Comparison of ENCODE assay signal across 8 mouse cellular contexts in the genomic region with DNA sequence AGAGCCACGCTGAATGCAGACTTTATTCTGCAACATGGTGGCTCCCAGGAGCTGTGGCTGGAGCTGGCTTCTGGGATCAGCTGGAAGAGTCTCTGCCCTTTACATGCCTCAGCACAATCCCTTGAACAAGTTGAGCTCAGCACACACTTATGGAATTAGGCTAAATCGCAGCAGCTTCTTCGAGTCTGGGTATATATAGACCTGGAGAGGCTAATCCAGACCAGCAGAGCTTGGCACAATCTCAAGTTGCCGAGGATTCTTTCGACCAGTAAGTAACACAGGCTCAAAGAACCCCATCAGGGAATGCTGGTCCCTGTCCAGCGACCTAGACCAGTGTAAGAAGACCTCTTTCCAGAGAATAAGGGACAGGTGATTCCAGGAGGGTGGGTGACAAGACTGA. TPM values are rescaled to one million over a fixed set of nuclear protein-coding genes. Genes with fewer than 3 reads are reported as not detected.
DNase-seq lines count a peak whose midpoint lies in the region; ATAC-seq and TF ChIP-seq lines count a peak whose summit lies in the region.

No protein-coding gene starts in this region.

- H3K27ac ChIP-seq in lung, postnatal 0 days (ENCODE audit: low read length), result 0 out of 2 replicates have a peak overlapping the region, but pooled peaks have one; percentile 47
- H3K27ac ChIP-seq in limb, embryonic 10.5 days, result peak overlapping the region; percentile 38; the same call in 1 of the 2 replicates
- peak overlapping the region; percentile 1; the same call in 1 of the 2 replicates for H3K27ac ChIP-seq in stomach, embryonic 14.5 days (ENCODE audit: low read length)

- peaks cover 20% of the 10 kb centered on the region for H3K4me1 ChIP-seq in lung, postnatal 0 days (ENCODE audit: insufficient read depth, low read depth, low read length)
- peaks cover 45% of the 10 kb centered on the region for H3K4me1 ChIP-seq in limb, embryonic 10.5 days
- peaks cover 22% of the 10 kb centered on the region for H3K4me1 ChIP-seq in stomach, embryonic 14.5 days (ENCODE audit: control insufficient read depth, insufficient read depth, low read length)

- 45% methylated on average over 6 of the region's 6 CpGs for WGBS in lung, postnatal 0 days
- 74% methylated on average over 6 of the region's 6 CpGs for whole genome bisulfite sequencing in limb, embryonic 10.5 days
- WGBS in stomach, embryonic 14.5 days, result 49% methylated on average over 6 of the region's 6 CpGs

- DNase-seq in cerebellum, adult 11-12 months, result peak; percentile 67
- no peak for DNase-seq in cerebellum, postnatal 4 days (ENCODE audit: low spot score in 2 of 2)
- DNase-seq in lung, postnatal 0 days (ENCODE audit: low spot score), result no peak
- DNase-seq in lung, postnatal 25 days (ENCODE audit: low spot score), result no peak
- no peak for DNase-seq in limb, embryonic 10.5 days (ENCODE audit: low spot score)
- no peak for DNase-seq in urinary bladder, adult 2 months (ENCODE audit: low spot score)
- DNase-seq in thymus, postnatal 25 days, result no peak

- H3K27me3 ChIP-seq in lung, postnatal 0 days (replicated peaks; ENCODE audit: insufficient read depth, low read length), result no peaks in the 10 kb centered on the region
- no peaks in the 10 kb centered on the region for H3K27me3 ChIP-seq in limb, embryonic 10.5 days (ENCODE audit: low read depth, poor library complexity, severe bottlenecking)
- H3K27me3 ChIP-seq in stomach, embryonic 14.5 days (ENCODE audit: control insufficient read depth, insufficient read depth, low read length), result no peaks in the 10 kb centered on the region

- no peak overlapping the region for H3K9ac ChIP-seq in lung, postnatal 0 days (replicated peaks; ENCODE audit: low read depth)
- no peak overlapping the region for H3K9ac ChIP-seq in stomach, embryonic 14.5 days (replicated peaks; ENCODE audit: low read depth, low read length)

- H3K4me3 ChIP-seq in lung, postnatal 0 days (ENCODE audit: low read depth, low read length), result no peak overlapping the region
- no peak overlapping the region for H3K4me3 ChIP-seq in limb, embryonic 10.5 days
- no peak overlapping the region for H3K4me3 ChIP-seq in stomach, embryonic 14.5 days (ENCODE audit: low read depth, low read length)

- ATAC-seq in lung, postnatal 0 days, result no peak
- ATAC-seq in stomach, embryonic 14.5 days (ENCODE audit: insufficient number of reproducible peaks, insufficient read depth, low FRiP score, low read depth), result no peak

- no peak overlapping the region for H3K4me2 ChIP-seq in lung, postnatal 0 days (replicated peaks; ENCODE audit: low read depth, low read length)
- H3K4me2 ChIP-seq in stomach, embryonic 14.5 days (replicated peaks; ENCODE audit: low read depth, low read length), result no peak overlapping the region

- no peaks in the 10 kb centered on the region for H3K9me3 ChIP-seq in lung, postnatal 0 days (ENCODE audit: low read length)
- no peaks in the 10 kb centered on the region for H3K9me3 ChIP-seq in limb, embryonic 10.5 days (replicated peaks)
- no peaks in the 10 kb centered on the region for H3K9me3 ChIP-seq in stomach, embryonic 14.5 days (ENCODE audit: control insufficient read depth, low read depth, low read length)

- no peak for TF ChIP-seq CTCF in lung, postnatal 0 days (IDR thresholded peaks at IDR 0.05)

- TF ChIP-seq EP300 in lung, postnatal 0 days (IDR thresholded peaks at IDR 0.05), result no peak

- H3K36me3 ChIP-seq in lung, postnatal 0 days (ENCODE audit: insufficient read depth, low read length), result no peaks in the 10 kb centered on the region
- peaks cover 24% of the 10 kb centered on the region for H3K36me3 ChIP-seq in limb, embryonic 10.5 days
- peaks cover 7% of the 10 kb centered on the region; the same call in 1 of the 2 replicates for H3K36me3 ChIP-seq in stomach, embryonic 14.5 days (ENCODE audit: control insufficient read depth, insufficient read depth, low read length)

RNA-seq across cellular contexts. Expression of a gene that starts 31.8 kb away (rescaled TPM):
- 27.2 and 31.2 TPM in 2 replicates for polyA plus RNA-seq in lung, postnatal 0 days (2015; fragmentation: Nextera tagmentation; extraction: Ambion mirVana)
- polyA plus RNA-seq in limb, embryonic 10.5 days (2016; fragmentation: Nextera tagmentation; extraction: Ambion mirVana), result 32.7 and 39.1 TPM in 2 replicates
- polyA plus RNA-seq in stomach, embryonic 14.5 days (2014; fragmentation: Nextera tagmentation; extraction: Ambion mirVana), result 16.4 and 17.2 TPM in 2 replicates
- polyA plus RNA-seq in urinary bladder, adult 2 months (2012; rRNA removed), result 11.2 and 15.8 TPM in 2 replicates
